Mouse (Mus musculus): ENCODE results near the gene Zfp239. TPM values are rescaled to one million over a fixed set of nuclear protein-coding genes. Genes with fewer than 3 reads are reported as not detected.

Gene Zfp239
- polyA plus RNA-seq, 1 experiment from 2014 or later, result 0.97 TPM

GRCm38 (mm10) chr6:117922041-117922440 lies 60.1 kb downstream of the Zfp239 start:
- no peak for TF ChIP-seq CTCF (IDR thresholded peaks at IDR 0.05)
- TF ChIP-seq EP300 (IDR thresholded peaks at IDR 0.05), result no peak
- Histone ChIP-seq H3K27ac (ENCODE audit: low read length) (no peak overlapping the region), H3K4me3 (ENCODE audit: low read depth, low read length) (no peak overlapping the region), H3K4me1 (ENCODE audit: insufficient read depth, low read depth, low read length) (peaks cover 13% of the 10 kb centered on the region; the same call in 1 of the 2 replicates), H3K4me2 (replicated peaks; ENCODE audit: low read depth, low read length) (no peak overlapping the region), H3K9me3 (ENCODE audit: low read length) (no peaks in the 10 kb centered on the region), H3K36me3 (ENCODE audit: insufficient read depth, low read length) (peaks cover 6% of the 10 kb centered on the region; the same call in 1 of the 2 replicates), H3K9ac (replicated peaks; ENCODE audit: low read depth) (no peak overlapping the region), H3K27me3 (replicated peaks; ENCODE audit: insufficient read depth, low read length) (no peaks in the 10 kb centered on the region)
- no peak for ATAC-seq
- DNase-seq (ENCODE audit: low spot score), result no peak
- 74% methylated on average over 3 of the region's 3 CpGs for WGBS

Other genes with a start within 250 kb of the Zfp239 start
- gene Zfp637, start 20.9 kb upstream of the Zfp239 start, polyA plus RNA-seq (2015; fragmentation: Nextera tagmentation; extraction: Ambion mirVana), result 80.9 and 81.9 TPM in 2 replicates
- 393 and 433 TPM in 2 replicates for gene Hnrnpf, start 38.2 kb downstream of the Zfp239 start, polyA plus RNA-seq (2015; fragmentation: Nextera tagmentation; extraction: Ambion mirVana)
- gene Fxyd4, start 75.6 kb downstream of the Zfp239 start, polyA plus RNA-seq (2015; fragmentation: Nextera tagmentation; extraction: Ambion mirVana), result 12.4 and 19.8 TPM in 2 replicates
- gene Rasgef1a, start 149.3 kb downstream of the Zfp239 start, polyA plus RNA-seq (2015; fragmentation: Nextera tagmentation; extraction: Ambion mirVana), result 26.3 and 35.2 TPM in 2 replicates